Mouse (Mus musculus) cerebellum, adult 9-10 months (tissue): ENCODE measurements around the gene Nr1h4.

Experiments used
- DNase-seq: peaks from one replicate; pipeline ENCODE4 v3.0.0; 2022

Gene Nr1h4

DNA sequence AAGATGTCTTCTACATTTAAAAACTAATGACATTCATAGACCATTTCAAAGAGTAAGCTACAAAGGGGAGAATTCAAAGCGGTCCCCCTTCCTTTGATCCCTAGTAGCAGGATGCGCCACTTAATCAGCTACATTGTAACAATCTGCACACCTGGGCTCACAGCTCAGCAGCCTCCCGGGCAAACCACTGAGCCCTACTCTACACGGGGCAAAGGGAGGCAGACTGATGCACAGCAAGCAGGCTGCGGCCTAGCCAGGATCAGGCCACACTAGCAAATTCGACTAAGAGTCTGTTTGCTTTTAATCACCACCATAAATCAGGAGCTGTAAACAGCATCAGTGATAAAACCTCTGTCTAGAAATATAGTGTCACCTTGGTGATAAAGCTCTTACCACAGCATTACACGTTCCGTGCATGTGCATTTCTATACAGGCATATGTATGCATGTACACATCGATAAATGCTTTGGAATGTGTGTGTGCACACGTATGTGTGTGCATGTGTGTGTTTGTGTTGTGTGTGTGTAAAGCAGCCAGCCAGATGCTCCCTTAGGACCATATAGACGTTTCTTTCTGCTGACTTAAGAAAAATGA, 108.5 kb downstream of the Nr1h4 start:
- DNase-seq, result no peak

DNA sequence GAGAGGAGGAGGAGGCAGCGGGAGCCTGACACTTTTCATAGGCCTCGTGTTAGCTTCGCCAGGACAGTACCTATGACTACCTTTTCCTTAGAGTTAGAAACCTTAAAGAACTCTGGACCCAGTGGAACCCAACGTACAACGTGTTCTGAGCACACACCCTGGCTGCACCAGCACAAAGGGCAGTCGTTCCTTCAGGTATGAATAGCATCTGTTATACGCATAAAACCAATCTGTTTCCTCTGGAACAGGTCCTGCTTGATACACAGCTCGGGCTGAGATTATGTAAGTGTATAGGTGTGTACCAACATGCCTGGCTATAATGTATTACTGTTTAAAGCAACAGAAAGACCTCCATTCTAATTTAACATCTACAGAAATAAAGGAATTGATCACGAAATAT, 109.2 kb downstream of the Nr1h4 start:
- DNase-seq, result no peak

DNA sequence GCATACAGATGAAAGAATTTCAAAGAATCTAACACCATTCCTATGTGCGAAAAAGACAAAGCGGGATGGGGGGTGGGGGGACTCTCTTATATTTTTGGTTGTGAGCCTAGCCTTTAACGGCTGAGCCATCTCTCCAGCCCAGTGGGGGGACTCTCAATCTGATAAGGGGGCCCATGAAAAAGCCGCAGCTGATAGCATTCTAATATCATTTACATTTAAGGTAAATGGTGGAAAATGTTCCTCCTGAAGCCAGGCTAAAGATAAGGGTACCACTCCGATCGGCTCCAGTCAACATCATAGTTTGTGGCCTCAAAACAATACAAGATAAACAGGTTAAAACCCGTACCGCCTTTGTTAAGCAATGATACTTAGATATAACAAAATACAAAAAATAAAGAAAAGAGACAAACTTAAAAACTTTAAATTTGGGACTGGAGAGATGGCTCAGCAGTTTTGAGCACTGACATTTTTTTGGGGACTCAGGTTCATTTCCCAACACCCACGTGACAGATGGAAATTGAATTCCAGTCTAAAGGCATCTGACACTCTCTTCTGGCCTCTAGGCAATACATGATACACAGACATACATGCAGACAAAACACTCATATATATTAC, 110.1 kb downstream of the Nr1h4 start:
- DNase-seq, result no peak

DNA sequence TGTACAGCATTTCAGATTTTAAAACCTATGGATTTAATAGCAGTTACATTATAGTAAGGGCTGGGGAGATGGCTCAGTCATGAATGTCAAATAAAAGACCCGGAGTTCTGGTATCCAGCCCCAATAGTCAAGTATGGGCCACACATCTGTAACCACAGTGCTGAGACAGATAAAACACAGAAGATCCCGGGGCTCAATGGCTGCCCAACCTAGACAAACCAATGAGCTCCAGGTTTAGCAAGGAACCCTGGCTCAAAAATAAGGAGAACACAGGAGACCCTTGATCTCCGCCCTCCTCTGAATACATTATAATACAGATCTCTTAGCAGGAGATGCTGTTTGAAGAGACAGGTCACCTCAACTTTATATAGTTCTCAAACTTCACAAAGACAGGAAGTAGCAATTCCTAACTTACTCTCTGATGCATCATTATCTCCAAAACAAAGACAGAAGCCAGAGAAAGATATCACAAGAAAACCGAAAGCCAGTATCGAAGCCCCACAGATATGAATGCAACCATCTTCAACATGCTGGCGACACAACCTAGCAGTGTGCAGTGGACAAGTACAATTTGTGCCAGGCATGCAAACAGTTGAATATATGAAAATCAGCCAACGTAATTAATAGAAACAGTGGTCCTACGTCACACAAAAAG, 110.8 kb downstream of the Nr1h4 start:
- no peak for DNase-seq

DNA sequence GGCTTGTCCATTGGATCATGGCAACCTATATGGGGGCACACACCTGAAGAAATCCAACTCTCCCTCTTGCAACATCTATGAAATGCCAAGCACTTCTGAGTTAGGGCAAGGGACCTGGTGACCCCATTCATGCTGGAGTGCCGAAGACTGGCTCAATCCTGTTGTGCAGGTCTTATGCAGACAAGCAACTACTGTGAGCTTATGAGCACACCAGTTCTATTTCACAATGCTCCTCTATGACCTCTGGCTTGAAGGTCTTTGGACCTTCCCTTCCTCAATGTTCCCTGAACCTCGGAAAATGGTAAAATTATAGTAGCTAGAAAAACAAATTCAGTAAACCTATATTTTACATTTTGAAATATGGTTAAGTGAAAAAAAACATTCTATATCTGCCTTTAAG, 115.4 kb downstream of the Nr1h4 start:
- no peak for DNase-seq

DNA sequence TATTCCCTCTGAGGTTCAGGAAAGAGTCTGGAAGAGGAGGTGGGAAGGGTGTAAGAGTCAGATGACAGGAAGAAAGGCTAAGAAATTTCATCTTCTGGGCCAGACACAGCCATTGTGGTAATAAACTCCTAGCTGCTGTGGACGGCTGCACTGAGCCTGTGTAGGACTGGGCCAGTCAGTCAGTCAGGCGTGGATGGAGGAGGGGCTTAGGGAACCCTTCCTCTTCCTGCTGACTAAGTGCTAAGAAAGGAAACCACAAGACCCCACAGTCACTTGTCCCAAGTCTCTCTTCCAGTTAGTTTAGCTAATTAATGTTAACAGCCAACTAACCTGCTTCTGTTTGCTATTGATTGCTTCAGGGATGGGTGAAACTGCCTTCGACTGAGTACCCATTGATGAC, 117.9 kb downstream of the Nr1h4 start:
- DNase-seq, result no peak

DNA sequence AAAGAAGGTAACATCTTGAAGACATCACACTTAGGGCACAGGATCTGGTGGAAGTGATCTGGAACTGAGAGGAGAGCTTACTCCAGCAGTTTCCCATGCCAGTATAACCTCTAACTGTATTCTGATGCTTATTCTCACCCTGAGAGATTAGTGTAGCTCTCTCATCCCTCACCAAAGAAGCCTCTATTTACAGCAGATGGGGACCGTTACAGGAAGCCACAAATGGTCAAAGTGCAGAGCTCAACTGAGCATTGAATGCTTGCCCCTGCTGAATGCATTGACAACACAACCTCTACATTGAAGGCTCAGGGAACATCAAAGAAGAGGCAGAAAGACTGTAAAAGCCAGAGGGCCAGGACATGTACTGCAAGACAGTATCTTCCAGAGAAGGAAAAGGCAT, 125.8 kb downstream of the Nr1h4 start:
- DNase-seq, result no peak

DNA sequence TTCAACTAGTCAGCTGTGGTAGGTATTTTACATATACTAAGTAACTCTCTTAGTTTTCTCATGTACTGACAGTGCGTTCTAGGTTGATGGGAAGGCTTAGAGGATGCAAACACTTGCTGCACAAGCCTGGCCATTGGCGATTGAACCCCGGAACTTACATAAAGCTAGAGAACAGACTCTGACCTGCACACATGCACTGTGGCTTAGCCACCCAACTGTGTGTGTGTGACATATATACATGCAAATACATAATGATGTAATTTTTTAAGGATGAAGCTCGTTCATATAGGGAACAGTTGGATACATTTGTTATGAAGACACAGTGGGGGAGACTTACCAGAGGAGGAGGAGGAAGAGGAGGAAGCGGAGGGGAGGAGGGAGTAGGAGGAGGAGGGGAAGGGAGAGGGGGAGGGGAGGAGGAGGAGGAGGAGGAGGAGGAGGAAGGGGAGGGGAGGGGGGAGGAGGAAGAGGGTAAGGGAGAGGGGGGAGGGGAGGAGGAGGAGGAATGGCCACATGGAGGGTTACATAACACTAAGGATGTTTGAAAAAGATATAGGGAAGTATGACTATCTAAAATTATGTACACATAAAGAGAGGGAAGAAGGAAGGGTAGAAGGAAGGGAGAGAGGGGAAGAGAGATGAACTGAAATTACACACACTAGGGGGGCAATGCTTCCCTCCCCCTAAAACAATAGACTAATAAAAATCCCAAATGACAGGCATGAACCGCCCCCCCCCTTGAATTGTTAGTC, 126.5 kb downstream of the Nr1h4 start:
- no peak for DNase-seq

DNA sequence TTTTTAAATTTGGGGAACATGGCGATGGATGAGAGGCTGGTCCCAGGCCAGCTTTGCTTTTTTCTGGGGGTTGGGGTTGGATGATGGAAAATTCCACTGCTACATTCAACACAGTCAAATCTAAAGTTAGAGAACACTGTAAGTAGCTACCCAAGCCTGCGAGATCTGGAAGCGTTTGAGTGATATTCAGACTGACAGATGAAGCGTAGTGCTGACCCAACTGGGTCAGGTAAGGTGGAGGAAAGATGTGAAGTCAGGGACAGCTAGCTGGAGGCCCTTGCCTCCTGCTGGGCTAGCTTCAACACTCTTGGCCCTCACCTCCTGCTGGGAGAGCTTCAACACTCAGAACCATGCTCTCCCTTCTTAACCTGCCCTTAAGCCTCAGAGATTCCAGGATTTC, 128.4 kb downstream of the Nr1h4 start:
- DNase-seq, result no peak
